Mouse (Mus musculus): Measurements from ENCODE around the gene Urgcp. TPM values are rescaled to one million over a fixed set of nuclear protein-coding genes. Genes with fewer than 3 reads are reported as not detected.

The Urgcp gene
- polyA plus RNA-seq, 1 experiment from 2014 or later: 18.2 TPM

- WGBS: 90% methylated on average over 3 of the region's 3 CpGs
- no peak overlapping the region for H3K4me3 ChIP-seq (ENCODE audit: low read depth, low read length)
- no peaks in the 10 kb centered on the region for H3K9me3 ChIP-seq (ENCODE audit: control insufficient read depth, low read length)
- ATAC-seq (replicated peaks; ENCODE audit: low FRiP score, low TSS enrichment, low read depth): no peak
- peaks cover 42% of the 10 kb centered on the region for H3K36me3 ChIP-seq (ENCODE audit: control insufficient read depth, insufficient read depth, low read length)
- H3K4me2 ChIP-seq (ENCODE audit: low read length): peak overlapping the region; percentile 97
- no peak overlapping the region for H3K9ac ChIP-seq (ENCODE audit: low read length)
- H3K27ac ChIP-seq (ENCODE audit: low read depth): no peak overlapping the region
- H3K4me1 ChIP-seq (replicated peaks; ENCODE audit: control insufficient read depth, insufficient read depth, low read length): peaks cover 18% of the 10 kb centered on the region
- no peaks in the 10 kb centered on the region for H3K27me3 ChIP-seq (replicated peaks; ENCODE audit: control insufficient read depth, insufficient read depth, low read length)
- DNase-seq (ENCODE audit: low spot score): no peak
Measured at GRCm38 (mm10) chr11:5789754-5790333, 27.7 kb upstream of the Urgcp start.

- H3K9me3 ChIP-seq (ENCODE audit: control insufficient read depth, low read length): no peaks in the 10 kb centered on the region
- H3K9ac ChIP-seq (ENCODE audit: low read length): peak overlapping the region; percentile 84
- H3K36me3 ChIP-seq (ENCODE audit: control insufficient read depth, insufficient read depth, low read length): peaks cover 35% of the 10 kb centered on the region
- ATAC-seq (replicated peaks; ENCODE audit: low FRiP score, low TSS enrichment, low read depth) (no peak; the same call in 1 of the 2 replicates), DNase-seq (ENCODE audit: low spot score) (no peak)
- peak overlapping the region; percentile 97 for H3K4me2 ChIP-seq (ENCODE audit: low read length)
- no peaks in the 10 kb centered on the region for H3K27me3 ChIP-seq (replicated peaks; ENCODE audit: control insufficient read depth, insufficient read depth, low read length)
- peak overlapping the region; percentile 80 for H3K4me3 ChIP-seq (ENCODE audit: low read depth, low read length)
- WGBS: 56% methylated on average over 6 of the region's 6 CpGs
- H3K4me1 ChIP-seq (replicated peaks; ENCODE audit: control insufficient read depth, insufficient read depth, low read length): peaks cover 18% of the 10 kb centered on the region
- H3K27ac ChIP-seq (ENCODE audit: low read depth): peak overlapping the region; percentile 93
Measured at GRCm38 (mm10) chr11:5789071-5789753, 27.0 kb upstream of the Urgcp start.

- H3K9me3 ChIP-seq (ENCODE audit: control insufficient read depth, low read length): no peaks in the 10 kb centered on the region
- no peaks in the 10 kb centered on the region for H3K27me3 ChIP-seq (replicated peaks; ENCODE audit: control insufficient read depth, insufficient read depth, low read length)
- H3K9ac ChIP-seq (ENCODE audit: low read length): peak within 1 kb of the TSS; percentile 84
- peak within 1 kb of the TSS; percentile 97 for H3K4me2 ChIP-seq (ENCODE audit: low read length)
- H3K27ac ChIP-seq (ENCODE audit: low read depth): peak within 1 kb of the TSS; percentile 93
- peak within 1 kb of the TSS; percentile 80 for H3K4me3 ChIP-seq (ENCODE audit: low read depth, low read length)
- H3K4me1 ChIP-seq (replicated peaks; ENCODE audit: control insufficient read depth, insufficient read depth, low read length): peaks cover 18% of the 10 kb centered on the region
- DNase-seq (ENCODE audit: low spot score) (peak; percentile 95), ATAC-seq (replicated peaks; ENCODE audit: low FRiP score, low TSS enrichment, low read depth) (peak; percentile 96)
- H3K36me3 ChIP-seq (ENCODE audit: control insufficient read depth, insufficient read depth, low read length): peaks cover 27% of the 10 kb centered on the region
- WGBS: under 1% methylated on average over 73 of the region's 74 CpGs
Measured at GRCm38 (mm10) chr11:5788056-5789014, 26.2 kb upstream of the Urgcp start, which contains the start of gene Dbnl. Gene Dbnl (plus strand): TSS chr11:5788488.

GRCm38 (mm10) chr11:5787671-5788055 lies 25.5 kb upstream of the Urgcp start:
- Histone ChIP-seq H3K4me1 (replicated peaks; ENCODE audit: control insufficient read depth, insufficient read depth, low read length) (peaks cover 18% of the 10 kb centered on the region), H3K9me3 (ENCODE audit: control insufficient read depth, low read length) (no peaks in the 10 kb centered on the region), H3K27ac (ENCODE audit: low read depth) (peak overlapping the region; percentile 93), H3K36me3 (ENCODE audit: control insufficient read depth, insufficient read depth, low read length) (peaks cover 21% of the 10 kb centered on the region), H3K4me3 (ENCODE audit: low read depth, low read length) (peak overlapping the region; percentile 80), H3K27me3 (replicated peaks; ENCODE audit: control insufficient read depth, insufficient read depth, low read length) (no peaks in the 10 kb centered on the region), H3K4me2 (ENCODE audit: low read length) (peak overlapping the region; percentile 97), H3K9ac (ENCODE audit: low read length) (peak overlapping the region; percentile 84)
- ATAC-seq (replicated peaks; ENCODE audit: low FRiP score, low TSS enrichment, low read depth) (no peak), DNase-seq (ENCODE audit: low spot score) (no peak)
- 33% methylated on average over 8 of the region's 8 CpGs for WGBS

- Histone ChIP-seq H3K27ac (ENCODE audit: low read depth) (no peak overlapping the region), H3K4me3 (ENCODE audit: low read depth, low read length) (no peak overlapping the region), H3K36me3 (ENCODE audit: control insufficient read depth, insufficient read depth, low read length) (peaks cover 10% of the 10 kb centered on the region), H3K27me3 (replicated peaks; ENCODE audit: control insufficient read depth, insufficient read depth, low read length) (no peaks in the 10 kb centered on the region), H3K4me2 (ENCODE audit: low read length) (no peak overlapping the region), H3K9me3 (ENCODE audit: control insufficient read depth, low read length) (no peaks in the 10 kb centered on the region), H3K9ac (ENCODE audit: low read length) (no peak overlapping the region), H3K4me1 (replicated peaks; ENCODE audit: control insufficient read depth, insufficient read depth, low read length) (peaks cover 18% of the 10 kb centered on the region)
- ATAC-seq (replicated peaks; ENCODE audit: low FRiP score, low TSS enrichment, low read depth): no peak
- DNase-seq (ENCODE audit: low spot score): no peak
Measured at GRCm38 (mm10) chr11:5785732-5786131, 23.6 kb upstream of the Urgcp start.

- Histone ChIP-seq H3K36me3 (ENCODE audit: control insufficient read depth, insufficient read depth, low read length) (peaks cover 7% of the 10 kb centered on the region; the same call in 1 of the 2 replicates), H3K9ac (ENCODE audit: low read length) (no peak overlapping the region), H3K9me3 (ENCODE audit: control insufficient read depth, low read length) (no peaks in the 10 kb centered on the region), H3K4me1 (replicated peaks; ENCODE audit: control insufficient read depth, insufficient read depth, low read length) (peaks cover under 1% of the 10 kb centered on the region), H3K4me3 (ENCODE audit: low read depth, low read length) (no peak overlapping the region), H3K27me3 (replicated peaks; ENCODE audit: control insufficient read depth, insufficient read depth, low read length) (no peaks in the 10 kb centered on the region), H3K4me2 (ENCODE audit: low read length) (no peak overlapping the region), H3K27ac (ENCODE audit: low read depth) (no peak overlapping the region)
- ATAC-seq (replicated peaks; ENCODE audit: low FRiP score, low TSS enrichment, low read depth) (peak; percentile 61), DNase-seq (ENCODE audit: low spot score) (peak; percentile 64)
- 59% methylated on average over 8 of the region's 8 CpGs for WGBS
Measured at GRCm38 (mm10) chr11:5782199-5782944, 20.2 kb upstream of the Urgcp start.

GRCm38 (mm10) chr11:5780035-5780499 lies 17.9 kb upstream of the Urgcp start:
- no peak for DNase-seq (ENCODE audit: low spot score)
- H3K27me3 ChIP-seq (replicated peaks; ENCODE audit: control insufficient read depth, insufficient read depth, low read length): no peaks in the 10 kb centered on the region
- H3K4me3 ChIP-seq (ENCODE audit: low read depth, low read length): no peak overlapping the region
- H3K36me3 ChIP-seq (ENCODE audit: control insufficient read depth, insufficient read depth, low read length): peaks cover 7% of the 10 kb centered on the region; the same call in 1 of the 2 replicates
- no peak overlapping the region for H3K4me2 ChIP-seq (ENCODE audit: low read length)
- no peak for ATAC-seq (replicated peaks; ENCODE audit: low FRiP score, low TSS enrichment, low read depth)
- H3K27ac ChIP-seq (ENCODE audit: low read depth): no peak overlapping the region
- no peak overlapping the region for H3K9ac ChIP-seq (ENCODE audit: low read length)
- H3K4me1 ChIP-seq (replicated peaks; ENCODE audit: control insufficient read depth, insufficient read depth, low read length): no peaks in the 10 kb centered on the region
- no peaks in the 10 kb centered on the region for H3K9me3 ChIP-seq (ENCODE audit: control insufficient read depth, low read length)
- WGBS: 92% methylated on average over 6 of the region's 6 CpGs

- Histone ChIP-seq H3K4me2 (ENCODE audit: low read length) (no peak overlapping the region), H3K9me3 (ENCODE audit: control insufficient read depth, low read length) (no peaks in the 10 kb centered on the region), H3K9ac (ENCODE audit: low read length) (no peak overlapping the region), H3K27me3 (replicated peaks; ENCODE audit: control insufficient read depth, insufficient read depth, low read length) (no peaks in the 10 kb centered on the region), H3K4me1 (replicated peaks; ENCODE audit: control insufficient read depth, insufficient read depth, low read length) (no peaks in the 10 kb centered on the region), H3K36me3 (ENCODE audit: control insufficient read depth, insufficient read depth, low read length) (peaks cover 7% of the 10 kb centered on the region; the same call in 1 of the 2 replicates), H3K4me3 (ENCODE audit: low read depth, low read length) (no peak overlapping the region), H3K27ac (ENCODE audit: low read depth) (no peak overlapping the region)
- no peak for DNase-seq (ENCODE audit: low spot score)
- no peak for ATAC-seq (replicated peaks; ENCODE audit: low FRiP score, low TSS enrichment, low read depth)
- WGBS: 76% methylated on average over 2 of the region's 2 CpGs
Measured at GRCm38 (mm10) chr11:5778481-5778880, 16.3 kb upstream of the Urgcp start.

All from intestine, embryonic 14.5 days (tissue).